Mouse (Mus musculus): Measurements from ENCODE around the gene Timp2.

DNA sequence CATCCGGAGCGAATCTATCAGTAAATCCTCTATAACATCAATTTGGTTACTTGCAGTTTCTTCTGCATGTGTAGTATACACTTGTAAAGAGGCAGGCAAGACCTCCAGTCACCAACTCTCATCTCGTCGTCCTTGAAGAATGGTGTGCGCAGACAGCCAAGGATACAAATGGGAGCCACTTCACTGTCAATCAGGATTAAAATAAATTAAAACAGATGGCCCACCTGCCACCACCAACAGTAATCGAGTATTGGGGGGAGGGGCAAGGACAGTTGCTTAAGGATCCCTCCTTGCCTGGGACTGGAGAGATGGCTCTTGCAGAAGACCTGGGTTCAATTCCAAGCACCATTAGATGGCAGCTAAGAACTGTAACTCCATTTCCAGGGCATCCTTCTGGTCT lies 62.9 kb downstream of the Timp2 start:
- TF ChIP-seq MAFK (IDR thresholded peaks at IDR 0.05; ENCODE audit: insufficient read depth, low read depth, low read length) (no peak), HCFC1 (IDR thresholded peaks at IDR 0.05; ENCODE audit: borderline replicate concordance, insufficient read depth, low read length) (no peak), ZNF384 (IDR thresholded peaks at IDR 0.05; ENCODE audit: low read depth, low read length) (no peak), CHD2 (IDR thresholded peaks at IDR 0.05; ENCODE audit: low read depth, low read length) (no peak), ZC3H11A (IDR thresholded peaks at IDR 0.05; ENCODE audit: borderline replicate concordance, low read depth, low read length) (no peak)
